Mouse (Mus musculus) small intestine, adult 2 months (tissue): Measurements from ENCODE around the gene Sv2a.

Source experiments
- CTCF ChIP-seq: fragments of 200-500 bp; IDR thresholded peaks from 2 replicates; pipeline ENCODE4 v1.5.1; 2012; ENCODE audit warnings: low read depth, mild to moderate bottlenecking, control low read depth, inconsistent platforms, low read length, moderate library complexity, mixed read lengths; ENCODE audit not compliant: insufficient replicate concordance, insufficient read length; ENCODE audit errors: extremely low read depth
- POLR2A ChIP-seq: fragments of 200-500 bp; IDR thresholded peaks from 2 replicates; pipeline ENCODE4 v1.6.1; 2012; ENCODE audit warnings: low read depth, mild to moderate bottlenecking, control low read depth, inconsistent platforms, low read length, moderate library complexity

DNA sequence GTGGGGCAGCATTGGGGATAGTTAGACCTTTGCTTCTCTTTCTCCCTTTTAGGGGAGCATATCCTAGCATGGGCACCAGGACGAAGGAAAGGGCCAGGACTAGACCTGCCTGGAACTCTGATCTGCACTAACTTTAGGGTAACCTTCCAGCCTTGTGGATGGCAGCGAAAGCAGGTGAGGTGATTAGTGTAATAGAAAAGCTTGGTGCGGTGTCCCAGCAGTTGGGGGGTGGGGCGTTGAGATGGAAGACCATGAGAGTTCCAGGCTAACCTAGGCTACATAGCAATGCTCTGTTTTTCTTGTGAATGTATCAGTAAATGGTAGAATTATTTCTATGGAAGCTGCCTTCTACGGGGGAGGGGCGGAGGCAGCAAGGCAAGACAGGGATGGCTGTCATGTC is 17.9 kb upstream of the Sv2a start:
- no peak for TF ChIP-seq CTCF
- TF ChIP-seq POLR2A, result no peak
